Mouse (Mus musculus) heart, embryonic 14.5 days (tissue): ENCODE results near the gene Tal1. TPM values are rescaled to one million over a fixed set of nuclear protein-coding genes. Genes with fewer than 3 reads are reported as not detected.

ENCODE experiments used
- ATAC-seq: fragments of 200-750 bp; cut with Nextera tagmentation; 2 replicates; pipeline ENCODE4 v1.8.0; 2017; ENCODE audit warnings: low read depth, moderate TSS enrichment; ENCODE audit not compliant: insufficient number of reproducible peaks, insufficient read depth, low FRiP score
- H3K27ac ChIP-seq, 2 experiments: fragments of 200-500 bp in 1 of 2; fragments of 300-500 bp in 1 of 2; sonication (generic) in 1 of 2; replicated peaks in 1 of 2; 2 replicates each; pipeline ENCODE4 v1.5.1; 2012 to 2014; ENCODE audit warnings: low read depth in 2 of 2, low read length in 2 of 2, control low read depth in 1 of 2, mild to moderate bottlenecking in 1 of 2, mixed read lengths in 1 of 2; ENCODE audit not compliant: control insufficient read depth in 1 of 2, insufficient read depth in 1 of 2
- H3K27me3 ChIP-seq: fragments of 300-500 bp; sonication (generic); 2 replicates; pipeline ENCODE4 v1.6.1; 2014; ENCODE audit warnings: mild to moderate bottlenecking, low read length, control low read depth; ENCODE audit not compliant: control insufficient read depth, insufficient read depth
- H3K36me3 ChIP-seq: fragments of 300-500 bp; sonication (generic); 2 replicates; pipeline ENCODE4 v1.6.1; 2014; ENCODE audit warnings: mild to moderate bottlenecking, control low read depth, low read length, mixed read lengths; ENCODE audit not compliant: control insufficient read depth, insufficient read depth
- H3K4me1 ChIP-seq, 2 experiments: fragments of 200-500 bp in 1 of 2; fragments of 300-500 bp in 1 of 2; sonication (generic) in 1 of 2; 2 replicates each; pipeline ENCODE4 v1.6.1; 2012 to 2014; ENCODE audit warnings: low read length in 2 of 2, control low read depth in 1 of 2, mixed read lengths in 1 of 2; ENCODE audit not compliant: control insufficient read depth in 2 of 2, insufficient read depth in 2 of 2
- H3K4me2 ChIP-seq: fragments of 300-500 bp; sonication (generic); 2 replicates; pipeline ENCODE4 v1.6.1; 2014; ENCODE audit warnings: mild to moderate bottlenecking, low read length
- H3K4me3 ChIP-seq, 2 experiments: fragments of 200-500 bp in 1 of 2; fragments of 300-500 bp in 1 of 2; sonication (generic) in 1 of 2; 2 replicates each; pipeline ENCODE4 v1.5.1; 2012 to 2014; ENCODE audit warnings: low read length in 2 of 2, mild to moderate bottlenecking in 2 of 2, control low read depth in 1 of 2, low read depth in 1 of 2, moderate library complexity in 1 of 2; ENCODE audit not compliant: control insufficient read depth in 1 of 2, insufficient read depth in 1 of 2
- H3K9ac ChIP-seq: fragments of 300-500 bp; sonication (generic); 2 replicates; pipeline ENCODE4 v1.6.1; 2014; ENCODE audit warnings: mild to moderate bottlenecking, low read length
- H3K9me3 ChIP-seq: fragments of 300-500 bp; sonication (generic); 2 replicates; pipeline ENCODE4 v1.6.1; 2016; ENCODE audit warnings: low read length, control low read depth; ENCODE audit not compliant: control insufficient read depth
- whole genome bisulfite sequencing: fragments of 180-500 bp; shearing (Covaris S2); extraction: QIAGEN DNeasy Blood & Tissue Kit; methylation state at CpG from one replicate; pipeline ENCODE4 v1.1.7; 2014; 5-methylcytosine and 5-hydroxymethylcytosine counted together
- polyA plus RNA-seq: library from polyadenylated mRNA; unstranded; fragments of >200 nt; fragmentation: Nextera tagmentation; extraction: Ambion mirVana; gene quantifications from 2 replicates; pipeline ENCODE4 v1.2.1, GENCODE M21; 2014

Tal1 gene
- polyA plus RNA-seq, 1 experiment from 2014 or later = 2.8 TPM

- H3K4me3 ChIP-seq = no peak overlapping the region
- H3K9ac ChIP-seq = no peak overlapping the region
- 75% methylated on average over 5 of the region's 5 CpGs for WGBS
- no peak for ATAC-seq
- H3K36me3 ChIP-seq = no peaks in the 10 kb centered on the region
- H3K27ac ChIP-seq = no peak overlapping the region
- no peak overlapping the region for H3K4me2 ChIP-seq
- no peaks in the 10 kb centered on the region for H3K9me3 ChIP-seq
- H3K27me3 ChIP-seq = peaks cover 48% of the 10 kb centered on the region
- peaks cover 10 to 13% of the 10 kb centered on the region in 2 experiments for H3K4me1 ChIP-seq
Measured at GRCm38 (mm10) chr4:115051245-115051644, 5.0 kb upstream of the Tal1 start.

GRCm38 (mm10) chr4:115052343-115053005 is 3.8 kb upstream of the Tal1 start:
- no peaks in the 10 kb centered on the region for H3K9me3 ChIP-seq
- H3K27me3 ChIP-seq = peaks cover 54% of the 10 kb centered on the region
- WGBS = 1% methylated on average over 36 of the region's 36 CpGs

GRCm38 (mm10) chr4:115055044-115055443 is 1.2 kb upstream of the Tal1 start:
- Histone ChIP-seq H3K9ac (no peak overlapping the region), H3K27ac (no peak overlapping the region), H3K36me3 (no peaks in the 10 kb centered on the region), H3K27me3 (peaks cover 62% of the 10 kb centered on the region), H3K4me3 (no peak overlapping the region), H3K9me3 (no peaks in the 10 kb centered on the region), H3K4me2 (no peak overlapping the region), H3K4me1 (peaks cover 10 to 24% of the 10 kb centered on the region in 2 experiments)
- no peak for ATAC-seq
- WGBS = 17% methylated on average over 2 of the region's 2 CpGs

More at GRCm38 (mm10) chr4:115052343-115053005, 3.8 kb upstream of the Tal1 start:
- Histone ChIP-seq H3K4me1 (peaks cover 12 to 24% of the 10 kb centered on the region in 2 experiments), H3K4me2 (peak overlapping the region; percentile 72), H3K9ac (peak overlapping the region; percentile 64), H3K4me3 (peak overlapping the region; percentile 32 to 44), H3K27ac (peak overlapping the region; percentile 71 to 78), H3K36me3 (no peaks in the 10 kb centered on the region)
- peak; percentile 77 for ATAC-seq

GRCm38 (mm10) chr4:115055691-115056090 is 535 bp upstream of the Tal1 start:
- 33% methylated on average over 3 of the region's 3 CpGs for WGBS
- peak overlapping the region in 1 of 2 experiments; percentile 84; a peak in 1 of 4 replicates for H3K27ac ChIP-seq

GRCm38 (mm10) chr4:115056921-115057673 is 871 bp downstream of the Tal1 start:
- under 1% methylated on average over 48 of the region's 48 CpGs for WGBS
- peak overlapping the region; percentile 46 to 48 for H3K4me3 ChIP-seq
- H3K4me2 ChIP-seq = peak overlapping the region; percentile 71
- no peaks in the 10 kb centered on the region for H3K9me3 ChIP-seq
- peak overlapping the region; percentile 78 for H3K9ac ChIP-seq
- peaks cover 9 to 22% of the 10 kb centered on the region in 2 experiments for H3K4me1 ChIP-seq
- ATAC-seq = peak; percentile 51
- no peaks in the 10 kb centered on the region for H3K36me3 ChIP-seq
- peak overlapping the region; percentile 80 to 84 for H3K27ac ChIP-seq
- H3K27me3 ChIP-seq = peaks cover 76% of the 10 kb centered on the region

More at GRCm38 (mm10) chr4:115055691-115056090, 535 bp upstream of the Tal1 start:
- ATAC-seq = no peak
- Histone ChIP-seq H3K4me2 (peak overlapping the region; percentile 71), H3K4me1 (peaks cover 10 to 24% of the 10 kb centered on the region in 2 experiments), H3K9me3 (no peaks in the 10 kb centered on the region), H3K27me3 (peaks cover 65% of the 10 kb centered on the region), H3K4me3 (peak overlapping the region in 1 of 2 experiments; percentile 48; a peak in 1 of 4 replicates), H3K9ac (no peak overlapping the region), H3K36me3 (no peaks in the 10 kb centered on the region)

- H3K4me1 ChIP-seq = peaks cover 5 to 19% of the 10 kb centered on the region in 2 experiments
- no peaks in the 10 kb centered on the region for H3K36me3 ChIP-seq
- H3K4me3 ChIP-seq = peak overlapping the region; percentile 46 to 48
- H3K27ac ChIP-seq = peak overlapping the region; percentile 80 to 84
- peaks cover 83% of the 10 kb centered on the region for H3K27me3 ChIP-seq
- ATAC-seq = 0 out of 2 replicates have a peak, but pooled peaks have one; percentile 4
- H3K9me3 ChIP-seq = no peaks in the 10 kb centered on the region
- H3K9ac ChIP-seq = peak overlapping the region; percentile 78
- H3K4me2 ChIP-seq = peak overlapping the region; percentile 71
- under 1% methylated on average over 32 of the region's 33 CpGs for WGBS
Measured at GRCm38 (mm10) chr4:115057674-115058316, 1.6 kb downstream of the Tal1 start.

- H3K9me3 ChIP-seq = no peaks in the 10 kb centered on the region
- peak overlapping the region; percentile 71 for H3K4me2 ChIP-seq
- no peak for ATAC-seq
- peak overlapping the region; percentile 80 to 84 for H3K27ac ChIP-seq
- H3K36me3 ChIP-seq = no peaks in the 10 kb centered on the region
- H3K4me3 ChIP-seq = peak overlapping the region; percentile 46 to 48
- H3K27me3 ChIP-seq = peaks cover 85% of the 10 kb centered on the region
- 2% methylated on average over 20 of the region's 20 CpGs for WGBS
- H3K9ac ChIP-seq = peak overlapping the region; percentile 78
- peaks cover 6 to 19% of the 10 kb centered on the region in 2 experiments; a peak in 3 of 4 replicates for H3K4me1 ChIP-seq
Measured at GRCm38 (mm10) chr4:115058317-115058761, 2.1 kb downstream of the Tal1 start.
